Mouse (Mus musculus) G1E (cell line): ENCODE measurements around the gene Cybc1. TPM values are rescaled to one million over a fixed set of nuclear protein-coding genes. Genes with fewer than 3 reads are reported as not detected.

Experiments used
- ATAC-seq: 2 replicates; pipeline ENCODE4 v1.8.0; 2016; ENCODE audit warnings: mild to moderate bottlenecking; ENCODE audit not compliant: insufficient number of reproducible peaks, poor library complexity, low FRiP score, severe bottlenecking; ENCODE audit errors: extremely low read depth
- DNase-seq: peaks from one replicate; pipeline ENCODE4 v3.0.0; 2012; ENCODE audit warnings: low spot score
- H3K27me3 ChIP-seq: 2 replicates; pipeline ENCODE4 v1.6.1; 2012; ENCODE audit warnings: mild to moderate bottlenecking, low read length, inconsistent platforms; ENCODE audit not compliant: insufficient read depth
- H3K36me3 ChIP-seq: replicated peaks from 2 replicates; pipeline ENCODE3; 2012; ENCODE audit warnings: mild to moderate bottlenecking, inconsistent platforms
- H3K4me1 ChIP-seq: 2 replicates; pipeline ENCODE4 v1.6.1; 2012; ENCODE audit warnings: low read depth, low read length, inconsistent platforms, mixed read lengths; ENCODE audit not compliant: insufficient read depth
- H3K4me3 ChIP-seq: 2 replicates; pipeline ENCODE4 v1.5.1; 2012; ENCODE audit warnings: low read depth, mild to moderate bottlenecking, inconsistent platforms, low read length, moderate library complexity, mixed read lengths
- H3K9me3 ChIP-seq: replicated peaks from 2 replicates; pipeline ENCODE4 v1.6.1; 2012; ENCODE audit warnings: inconsistent platforms
- CTCF ChIP-seq: IDR thresholded peaks from 2 replicates; pipeline ENCODE4 v1.5.1; 2012; ENCODE audit warnings: low read depth, low read length, inconsistent platforms, mixed read lengths
- GATA1 ChIP-seq: IDR thresholded peaks from 2 replicates; pipeline ENCODE4 v1.6.1; 2012; ENCODE audit warnings: borderline replicate concordance, low read length, inconsistent platforms, mixed read lengths
- GATA2 ChIP-seq: IDR thresholded peaks from 2 replicates; pipeline ENCODE4 v1.6.1; 2012; ENCODE audit warnings: low read depth, low read length, inconsistent platforms, borderline replicate concordance
- POLR2AphosphoS5 ChIP-seq: IDR thresholded peaks from 2 replicates; pipeline ENCODE4 v1.6.1; 2012; ENCODE audit warnings: low read depth, low read length, inconsistent platforms; ENCODE audit not compliant: insufficient replicate concordance
- TAL1 ChIP-seq: conservative IDR thresholded peaks from 2 replicates; pipeline ENCODE4 v1.6.1; 2012; ENCODE audit warnings: low read depth, low read length, inconsistent platforms, mixed read lengths
- polyA plus RNA-seq: library from polyadenylated mRNA; stranded (reverse); fragments of >175 nt; gene quantifications from 2 replicates; pipeline ENCODE4 v1.2.3, GENCODE M21; 2012
- total RNA-seq, 2 experiments: library from RNA; stranded (forward) in 1 of 2; stranded (reverse) in 1 of 2; fragments of 200-1000 nt in 1 of 2; fragments of >200 nt in 1 of 2; fragmentation: Nextera tagmentation in 1 of 2; gene quantifications; 2 replicates each; pipeline ENCODE4 v1.2.3; 2014 to 2017

The Cybc1 gene
- total RNA-seq (2014; fragmentation: Nextera tagmentation) (13.3 and 23.2 TPM in 2 replicates), total RNA-seq (2017) (38.5 and 41.5 TPM in 2 replicates), polyA plus RNA-seq (13.3 and 19.6 TPM in 2 replicates)

GRCm38 (mm10) chr11:121229018-121229439 is at the start of gene Cybc1:
Gene Cybc1, minus strand, starts transcription at chr11:121229322.
- peak; percentile 88 for DNase-seq
- peaks cover 47% of the 10 kb centered on the region for H3K4me1 ChIP-seq
- ATAC-seq, result peak; percentile 88
- H3K27me3 ChIP-seq, result no peaks in the 10 kb centered on the region
- H3K9me3 ChIP-seq, result no peaks in the 10 kb centered on the region
- H3K4me3 ChIP-seq, result peak within 1 kb of the TSS; percentile 81
- TF ChIP-seq GATA2 (no peak), GATA1 (no peak), POLR2AphosphoS5 (no peak), TAL1 (no peak), CTCF (no peak)
- peaks cover 40% of the 10 kb centered on the region for H3K36me3 ChIP-seq

DNA sequence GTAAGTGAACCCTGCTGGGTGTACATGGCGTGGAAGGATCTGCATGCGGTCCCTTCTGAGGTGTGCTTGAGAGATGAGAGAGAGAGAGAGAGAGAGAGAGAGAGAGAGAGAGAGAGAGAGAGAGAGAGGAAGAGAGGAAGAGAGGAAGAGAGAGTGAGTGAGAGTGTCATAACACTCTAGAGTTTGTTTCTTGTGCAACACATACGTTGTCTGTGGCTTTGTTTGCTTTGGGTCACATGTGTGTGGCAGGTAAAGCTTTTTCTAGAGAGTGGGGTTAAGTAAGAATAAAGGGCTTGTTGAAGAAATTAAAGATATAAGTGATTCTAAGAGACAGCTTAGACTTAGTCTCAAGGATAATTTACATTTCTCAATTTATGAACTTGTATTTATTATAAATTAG is 48.9 kb upstream of the Cybc1 start:
- Histone ChIP-seq H3K27me3 (no peaks in the 10 kb centered on the region), H3K4me1 (peaks cover 20% of the 10 kb centered on the region), H3K4me3 (no peak overlapping the region), H3K9me3 (no peaks in the 10 kb centered on the region), H3K36me3 (peaks cover 88% of the 10 kb centered on the region)
- no peak for DNase-seq
- no peak for ATAC-seq
- TF ChIP-seq POLR2AphosphoS5 (no peak), GATA2 (no peak), GATA1 (no peak), TAL1 (no peak), CTCF (no peak)

- H3K4me1 ChIP-seq, result peaks cover 17% of the 10 kb centered on the region
- H3K36me3 ChIP-seq, result peaks cover 88% of the 10 kb centered on the region
- ATAC-seq (no peak), DNase-seq (no peak)
- H3K9me3 ChIP-seq, result no peaks in the 10 kb centered on the region
- TF ChIP-seq CTCF (no peak), TAL1 (no peak), GATA2 (no peak), POLR2AphosphoS5 (no peak), GATA1 (no peak)
- H3K27me3 ChIP-seq, result no peaks in the 10 kb centered on the region
- no peak overlapping the region for H3K4me3 ChIP-seq
Measured at GRCm38 (mm10) chr11:121277516-121277915, 48.4 kb upstream of the Cybc1 start.

GRCm38 (mm10) chr11:121261074-121261473 is 32.0 kb upstream of the Cybc1 start:
- no peak for ATAC-seq
- DNase-seq, result no peak
- Histone ChIP-seq H3K36me3 (peaks cover 63% of the 10 kb centered on the region), H3K9me3 (no peaks in the 10 kb centered on the region), H3K27me3 (no peaks in the 10 kb centered on the region), H3K4me1 (peaks cover 48% of the 10 kb centered on the region), H3K4me3 (peak overlapping the region; percentile 99)
- TF ChIP-seq GATA1 (no peak), CTCF (no peak), TAL1 (no peak), GATA2 (no peak), POLR2AphosphoS5 (no peak)

DNA sequence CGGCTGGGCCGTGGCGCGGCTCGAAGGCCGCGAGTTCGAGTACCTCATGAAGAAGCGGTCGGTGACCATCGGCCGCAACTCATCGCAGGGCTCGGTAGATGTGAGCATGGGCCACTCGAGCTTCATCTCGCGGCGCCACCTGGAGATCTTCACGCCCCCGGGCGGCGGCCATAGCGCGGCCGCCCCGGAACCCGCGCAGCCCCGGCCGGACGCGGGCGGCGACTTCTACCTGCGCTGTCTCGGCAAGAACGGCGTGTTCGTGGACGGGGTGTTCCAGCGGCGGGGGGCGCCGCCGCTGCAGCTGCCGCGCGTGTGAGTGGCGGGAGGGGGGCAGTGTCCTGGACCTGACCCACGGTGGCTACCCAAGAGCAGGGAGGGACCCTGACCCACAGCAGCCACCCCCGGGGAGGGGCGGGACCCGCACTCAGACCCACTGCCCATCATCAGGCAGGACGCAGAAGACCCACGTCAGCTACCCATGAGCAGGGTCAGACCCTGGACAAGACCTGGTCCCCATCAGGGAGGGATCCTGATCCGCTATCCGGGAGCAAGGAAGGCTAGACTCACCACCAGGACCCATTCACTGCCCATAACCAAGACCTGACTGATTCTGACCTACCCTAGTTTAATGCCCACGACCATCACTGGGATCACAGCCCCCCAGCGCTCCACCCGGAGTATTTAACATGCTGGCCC is 31.2 kb upstream of the Cybc1 start:
- H3K36me3 ChIP-seq, result peaks cover 63% of the 10 kb centered on the region
- H3K9me3 ChIP-seq, result no peaks in the 10 kb centered on the region
- no peak for TF ChIP-seq TAL1
- no peak for TF ChIP-seq GATA1
- TF ChIP-seq CTCF, result no peak
- no peak for TF ChIP-seq POLR2AphosphoS5
- no peak for TF ChIP-seq GATA2
- H3K27me3 ChIP-seq, result no peaks in the 10 kb centered on the region
- ATAC-seq, result no peak
- H3K4me3 ChIP-seq, result peak overlapping the region; percentile 99
- peaks cover 48% of the 10 kb centered on the region for H3K4me1 ChIP-seq
- peak; percentile 41 for DNase-seq
